Mouse (Mus musculus): ENCODE data around the gene Fnbp1. TPM values are rescaled to one million over a fixed set of nuclear protein-coding genes. Genes with fewer than 3 reads are reported as not detected.

Gene Fnbp1
- polyA plus RNA-seq, 1 experiment from 2014 or later, result 4.5 TPM

DNA sequence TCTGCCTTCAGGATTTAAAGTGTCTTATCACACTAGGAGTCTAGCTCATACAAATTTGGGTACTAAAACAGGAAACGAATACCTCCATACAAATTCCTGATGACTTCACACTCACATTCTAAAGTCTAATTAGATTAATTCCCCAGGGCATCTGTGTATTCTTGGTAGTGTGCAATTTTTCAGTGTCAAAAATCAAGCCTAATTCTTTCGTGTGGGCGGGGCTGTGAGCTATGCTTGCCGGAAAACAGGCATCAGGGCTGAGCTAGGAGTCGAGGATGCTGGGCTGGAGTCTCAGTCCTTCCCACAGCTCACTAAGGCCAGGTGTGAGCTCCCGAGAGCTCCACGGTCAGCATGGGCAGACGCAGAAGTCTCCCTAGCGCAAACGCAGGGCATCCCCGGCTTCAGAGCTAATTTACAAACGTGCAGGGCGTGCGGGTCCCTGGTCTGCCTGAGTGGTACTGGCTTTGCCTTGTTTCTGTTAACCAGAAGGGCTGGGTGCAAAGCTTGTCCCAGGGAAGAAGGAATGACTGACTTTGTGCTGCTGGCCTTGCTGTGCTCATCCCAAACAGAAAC lies 4.7 kb downstream of the Fnbp1 start:
- no peak overlapping the region for H3K4me2 ChIP-seq (ENCODE audit: low read depth, low read length)
- H3K9me3 ChIP-seq (ENCODE audit: low read length), result no peaks in the 10 kb centered on the region
- no peak overlapping the region for H3K4me3 ChIP-seq (ENCODE audit: low read depth, low read length)
- no peak overlapping the region for H3K9ac ChIP-seq (replicated peaks)
- H3K36me3 ChIP-seq (replicated peaks; ENCODE audit: insufficient read depth, low read length), result no peaks in the 10 kb centered on the region
- no peaks in the 10 kb centered on the region for H3K27me3 ChIP-seq (ENCODE audit: insufficient read depth, low read length)
- H3K27ac ChIP-seq (ENCODE audit: low read depth), result no peak overlapping the region
- ATAC-seq (no peak), DNase-seq (no peak)
- peaks cover 24% of the 10 kb centered on the region for H3K4me1 ChIP-seq (ENCODE audit: insufficient read depth)
- TF ChIP-seq EP300 (IDR thresholded peaks at IDR 0.05; ENCODE audit: low read depth) (no peak), CTCF (IDR thresholded peaks at IDR 0.05; ENCODE audit: low read depth) (no peak)
- WGBS (ENCODE audit: insufficient replicate concordance), result 82% methylated on average over 14 of the region's 14 CpGs

DNA sequence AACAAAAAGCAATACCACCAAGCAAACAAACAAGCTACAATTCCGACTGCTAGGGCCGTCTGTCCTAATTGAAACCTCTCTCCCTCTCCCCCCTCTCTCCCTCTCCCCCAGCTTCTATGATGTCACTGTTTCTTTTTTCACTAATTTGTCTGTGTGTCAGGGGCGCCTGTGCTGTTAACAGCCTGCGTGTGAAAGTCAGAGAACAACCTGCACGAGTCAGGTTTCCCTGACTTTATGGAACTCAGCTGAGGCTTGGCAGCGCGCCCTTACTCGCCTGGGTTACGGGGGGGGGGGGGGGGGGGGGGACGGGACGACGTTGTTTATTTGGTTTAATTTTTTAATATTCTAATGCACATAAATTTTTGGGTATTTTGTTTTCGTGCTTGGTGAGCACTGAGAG lies 5.5 kb downstream of the Fnbp1 start:
- DNase-seq, result no peak
- H3K9me3 ChIP-seq (ENCODE audit: low read length), result no peaks in the 10 kb centered on the region
- no peaks in the 10 kb centered on the region for H3K27me3 ChIP-seq (ENCODE audit: insufficient read depth, low read length)
- peak overlapping the region; percentile 34; the same call in 1 of the 2 replicates for H3K27ac ChIP-seq (ENCODE audit: low read depth)
- peaks cover 24% of the 10 kb centered on the region for H3K4me1 ChIP-seq (ENCODE audit: insufficient read depth)
- H3K4me3 ChIP-seq (ENCODE audit: low read depth, low read length), result no peak overlapping the region
- 62% methylated on average over 13 of the region's 13 CpGs for WGBS (ENCODE audit: insufficient replicate concordance)
- TF ChIP-seq EP300 (IDR thresholded peaks at IDR 0.05; ENCODE audit: low read depth) (no peak), CTCF (IDR thresholded peaks at IDR 0.05; ENCODE audit: low read depth) (no peak)
- H3K36me3 ChIP-seq (replicated peaks; ENCODE audit: insufficient read depth, low read length), result no peaks in the 10 kb centered on the region
- no peak for ATAC-seq
- H3K9ac ChIP-seq (replicated peaks), result no peak overlapping the region
- H3K4me2 ChIP-seq (ENCODE audit: low read depth, low read length), result no peak overlapping the region

DNA sequence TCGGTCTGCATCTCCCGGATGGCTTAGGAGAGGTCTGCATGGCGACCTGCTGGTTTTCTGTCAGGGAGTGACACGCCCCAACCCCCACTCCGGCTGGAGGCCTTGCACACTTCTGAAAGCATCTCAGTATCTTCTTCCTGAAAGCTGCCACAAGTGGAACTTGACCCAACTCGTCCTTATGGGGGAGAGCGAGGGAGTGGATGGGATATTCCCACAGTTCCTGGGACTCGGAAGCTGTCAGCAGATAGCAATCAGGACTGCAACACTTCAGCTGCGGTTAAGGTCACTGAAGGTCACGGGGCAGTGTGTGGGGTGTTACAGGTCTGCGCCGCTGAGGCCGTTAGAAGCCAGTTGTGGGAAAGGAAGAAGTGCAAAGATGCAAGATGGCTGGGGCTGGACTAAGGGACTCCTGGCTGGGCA lies 6.3 kb downstream of the Fnbp1 start:
- Histone ChIP-seq H3K9me3 (ENCODE audit: low read length) (no peaks in the 10 kb centered on the region), H3K27me3 (ENCODE audit: insufficient read depth, low read length) (no peaks in the 10 kb centered on the region), H3K27ac (ENCODE audit: low read depth) (no peak overlapping the region), H3K4me1 (ENCODE audit: insufficient read depth) (peaks cover 26% of the 10 kb centered on the region), H3K36me3 (replicated peaks; ENCODE audit: insufficient read depth, low read length) (no peaks in the 10 kb centered on the region), H3K9ac (replicated peaks) (no peak overlapping the region), H3K4me2 (ENCODE audit: low read depth, low read length) (no peak overlapping the region), H3K4me3 (ENCODE audit: low read depth, low read length) (no peak overlapping the region)
- DNase-seq (no peak), ATAC-seq (no peak)
- TF ChIP-seq CTCF (IDR thresholded peaks at IDR 0.05; ENCODE audit: low read depth) (no peak), EP300 (IDR thresholded peaks at IDR 0.05; ENCODE audit: low read depth) (no peak)
- WGBS (ENCODE audit: insufficient replicate concordance), result 43% methylated on average over 13 of the region's 13 CpGs

DNA sequence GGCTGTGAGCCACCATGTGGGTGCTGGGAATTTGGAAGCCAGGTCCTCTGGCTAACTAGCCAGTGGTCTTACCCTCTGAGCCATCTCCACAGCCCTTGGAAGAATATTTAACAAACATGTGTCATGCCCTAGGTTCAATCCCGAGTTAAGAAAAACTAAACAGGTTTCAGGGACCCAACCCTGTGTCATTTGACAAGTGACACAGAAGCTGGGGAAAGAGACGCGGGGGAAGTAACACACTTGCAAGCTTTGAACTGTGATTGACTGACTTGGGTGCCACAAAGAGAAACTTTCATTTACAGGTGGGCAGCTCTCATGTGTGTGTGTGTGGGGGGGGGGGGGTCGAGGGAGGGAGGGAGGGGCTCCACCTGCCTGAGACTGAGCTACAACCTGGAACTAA lies 7.8 kb downstream of the Fnbp1 start:
- no peak for DNase-seq
- TF ChIP-seq CTCF (IDR thresholded peaks at IDR 0.05; ENCODE audit: low read depth) (no peak), EP300 (IDR thresholded peaks at IDR 0.05; ENCODE audit: low read depth) (no peak)

DNA sequence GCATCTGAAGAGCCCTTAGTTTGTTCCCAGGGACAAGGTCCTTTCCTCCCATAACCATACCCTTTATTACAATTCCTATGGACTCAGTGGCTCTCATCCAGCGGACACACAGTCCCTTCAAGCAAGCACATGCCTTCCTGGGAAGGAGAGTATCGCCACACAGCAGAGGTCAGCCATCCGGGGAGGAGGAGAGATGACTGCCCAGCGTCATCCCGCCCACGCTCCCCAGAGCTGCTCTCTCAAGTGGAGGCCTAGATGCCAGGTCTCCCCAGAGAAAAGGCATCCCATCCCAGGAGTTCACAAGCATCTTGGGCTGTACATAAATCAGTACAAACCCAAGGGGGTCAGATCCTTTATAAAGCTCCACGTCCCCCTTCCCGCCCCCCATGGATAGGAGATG lies 9.1 kb downstream of the Fnbp1 start:
- no peak for ATAC-seq
- no peak for DNase-seq
- H3K9ac ChIP-seq (replicated peaks), result no peak overlapping the region
- no peak overlapping the region for H3K27ac ChIP-seq (ENCODE audit: low read depth)
- H3K9me3 ChIP-seq (ENCODE audit: low read length), result no peaks in the 10 kb centered on the region
- WGBS (ENCODE audit: insufficient replicate concordance), result 81% methylated on average over 8 of the region's 8 CpGs
- H3K4me1 ChIP-seq (ENCODE audit: insufficient read depth), result peaks cover 30% of the 10 kb centered on the region
- H3K4me3 ChIP-seq (ENCODE audit: low read depth, low read length), result no peak overlapping the region
- H3K4me2 ChIP-seq (ENCODE audit: low read depth, low read length), result no peak overlapping the region
- H3K36me3 ChIP-seq (replicated peaks; ENCODE audit: insufficient read depth, low read length), result no peaks in the 10 kb centered on the region
- TF ChIP-seq CTCF (IDR thresholded peaks at IDR 0.05; ENCODE audit: low read depth), result no peak
- TF ChIP-seq EP300 (IDR thresholded peaks at IDR 0.05; ENCODE audit: low read depth), result no peak
- H3K27me3 ChIP-seq (ENCODE audit: insufficient read depth, low read length), result no peaks in the 10 kb centered on the region

More for the DNA sequence above, 7.8 kb downstream of the Fnbp1 start:
- Histone ChIP-seq H3K9me3 (ENCODE audit: low read length) (no peaks in the 10 kb centered on the region), H3K27me3 (ENCODE audit: insufficient read depth, low read length) (no peaks in the 10 kb centered on the region), H3K4me3 (ENCODE audit: low read depth, low read length) (no peak overlapping the region), H3K4me2 (ENCODE audit: low read depth, low read length) (no peak overlapping the region), H3K9ac (replicated peaks) (no peak overlapping the region), H3K36me3 (replicated peaks; ENCODE audit: insufficient read depth, low read length) (no peaks in the 10 kb centered on the region), H3K4me1 (ENCODE audit: insufficient read depth) (peaks cover 26% of the 10 kb centered on the region), H3K27ac (ENCODE audit: low read depth) (no peak overlapping the region)
- WGBS (ENCODE audit: insufficient replicate concordance), result 79% methylated on average over 3 of the region's 4 CpGs
- ATAC-seq, result no peak

DNA sequence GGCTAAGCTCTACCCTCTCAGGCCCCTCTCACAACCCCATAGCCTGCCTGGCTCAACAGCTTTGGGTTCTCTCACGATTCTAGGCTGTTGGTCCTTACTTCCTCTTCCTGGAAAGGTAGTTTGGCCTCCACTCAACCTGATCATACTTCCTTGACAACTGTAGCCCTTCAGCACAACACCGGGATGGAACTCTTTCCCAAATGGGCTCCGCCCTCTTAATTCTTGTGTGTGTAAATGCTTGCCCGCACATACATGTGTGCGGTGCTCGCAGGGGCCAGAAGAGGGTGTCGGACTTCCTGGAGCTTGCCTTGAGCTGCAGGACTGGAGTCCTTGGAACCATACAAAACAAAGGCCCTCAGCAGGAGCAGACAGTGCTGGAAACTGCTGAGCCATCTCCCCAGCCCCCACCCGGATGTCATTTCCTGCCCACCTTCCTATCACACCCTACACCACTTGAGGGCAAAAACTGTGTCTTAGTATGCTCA lies 11.0 kb downstream of the Fnbp1 start:
- peaks cover 29% of the 10 kb centered on the region for H3K4me1 ChIP-seq (ENCODE audit: insufficient read depth)
- no peak overlapping the region for H3K4me3 ChIP-seq (ENCODE audit: low read depth, low read length)
- no peak overlapping the region for H3K4me2 ChIP-seq (ENCODE audit: low read depth, low read length)
- H3K27me3 ChIP-seq (ENCODE audit: insufficient read depth, low read length), result no peaks in the 10 kb centered on the region
- no peaks in the 10 kb centered on the region for H3K9me3 ChIP-seq (ENCODE audit: low read length)
- H3K9ac ChIP-seq (replicated peaks), result no peak overlapping the region
- DNase-seq, result peak; percentile 41
- H3K27ac ChIP-seq (ENCODE audit: low read depth), result peak overlapping the region; percentile 57
- TF ChIP-seq CTCF (IDR thresholded peaks at IDR 0.05; ENCODE audit: low read depth) (0 out of 2 replicates have a peak, but pooled peaks have one; percentile 36), EP300 (IDR thresholded peaks at IDR 0.05; ENCODE audit: low read depth) (no peak)
- no peaks in the 10 kb centered on the region for H3K36me3 ChIP-seq (replicated peaks; ENCODE audit: insufficient read depth, low read length)
- peak; percentile 58 for ATAC-seq
- WGBS (ENCODE audit: insufficient replicate concordance), result 36% methylated on average over 8 of the region's 8 CpGs

All from liver, postnatal 0 days (tissue).